Mouse (Mus musculus): ENCODE data around the gene Banf1.
A peak's percentile ranks its signal among the peaks of the same experiment; 100 is the strongest.
"Not testable (repeated sequence)": the region's sequence is repeated elsewhere in the genome, so short reads cannot be mapped to it uniquely, and the experiment has no call there.

Gene Banf1

GRCm38 (mm10) chr19:5367053-5367359, at the start of gene Banf1:
Banf1 (minus strand) TSS chr19:5367168.
- no peak for DNase-seq (ENCODE audit: low spot score in 2 of 2)

DNA sequence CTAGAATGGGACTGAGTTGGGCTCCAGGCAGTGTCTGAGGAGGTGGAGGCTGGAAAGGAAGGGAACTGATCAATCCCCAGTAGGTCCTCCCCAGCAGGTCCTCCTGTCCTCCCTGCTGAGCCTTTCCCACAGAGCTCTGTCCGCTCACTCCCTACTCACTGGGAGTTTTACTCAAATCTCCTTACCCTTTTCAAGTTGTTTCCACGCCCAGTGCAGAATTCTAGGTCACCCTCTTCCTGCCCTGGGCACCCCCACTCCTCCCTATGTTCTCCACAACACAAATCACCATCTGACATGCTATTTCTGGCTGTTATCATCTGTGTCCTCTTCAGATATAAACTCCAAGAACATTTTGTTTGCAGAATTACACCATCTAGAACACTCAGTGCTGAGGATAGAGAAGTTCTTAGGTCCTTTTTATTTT, 47.6 kb upstream of the Banf1 start:
- DNase-seq (ENCODE audit: low spot score in 2 of 2), result no peak

GRCm38 (mm10) chr19:5413840-5414239, 46.9 kb upstream of the Banf1 start:
- no peak for DNase-seq (ENCODE audit: low spot score in 2 of 2)

DNA sequence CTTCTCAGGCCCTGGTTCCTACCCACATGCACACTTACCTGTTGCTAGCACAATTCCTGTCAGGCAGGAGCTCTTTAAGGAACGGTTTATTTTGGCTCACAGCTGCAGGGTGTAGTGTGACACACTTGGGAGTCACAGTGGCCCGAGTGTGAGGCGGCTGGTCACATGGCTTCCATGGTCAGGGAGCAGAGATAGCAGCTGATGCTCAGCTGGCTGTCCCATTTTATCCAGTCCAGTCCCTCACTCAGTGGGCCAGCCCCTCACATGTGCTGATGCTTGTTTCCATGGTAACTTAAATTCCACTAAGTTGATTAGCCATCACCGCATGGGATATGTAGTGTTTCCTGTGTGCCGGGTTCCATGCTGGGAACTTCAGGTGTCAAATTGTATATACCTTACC, 45.0 kb upstream of the Banf1 start:
- no peak for DNase-seq (ENCODE audit: low spot score in 2 of 2)

DNA sequence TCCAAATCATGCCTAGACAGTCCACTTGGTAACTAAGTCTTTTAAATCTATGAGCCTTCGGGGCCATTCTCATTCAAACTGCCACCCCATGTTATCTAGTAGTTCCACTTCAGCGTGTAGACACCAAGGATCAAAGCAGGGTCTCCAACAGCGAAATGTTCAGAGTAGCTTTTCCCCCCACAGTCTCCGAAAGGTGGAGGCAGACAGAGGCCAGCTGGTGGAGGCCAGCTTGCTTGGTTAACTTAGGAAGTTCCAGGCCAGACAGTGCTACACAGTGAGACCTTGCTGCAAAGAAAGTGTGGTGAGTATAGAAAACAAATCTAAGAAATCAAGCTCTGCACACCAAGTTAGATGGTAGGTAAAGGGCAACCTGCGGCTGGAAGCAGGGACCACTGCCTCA, 43.7 kb upstream of the Banf1 start:
- DNase-seq (ENCODE audit: low spot score in 2 of 2), result no peak

DNA sequence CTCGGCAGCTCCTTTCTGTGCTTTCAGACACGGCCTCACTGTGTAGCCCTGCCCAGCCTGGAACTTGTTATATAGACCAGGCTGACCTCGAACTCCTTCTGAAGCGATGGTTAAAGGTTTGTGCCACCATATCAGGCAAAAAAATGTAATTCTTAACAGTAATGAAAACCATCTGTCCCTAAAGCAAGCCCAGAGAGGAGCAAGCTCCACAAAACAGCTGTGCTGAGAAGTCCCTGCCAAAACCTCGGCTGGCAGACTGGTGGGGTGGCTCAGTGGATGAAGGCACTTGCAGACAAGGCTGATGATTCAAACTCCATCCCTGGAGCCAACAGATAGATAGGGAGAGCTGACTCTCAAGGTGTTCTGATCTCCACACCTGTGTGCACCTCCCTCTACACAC, 42.1 kb upstream of the Banf1 start:
- DNase-seq (ENCODE audit: low spot score in 2 of 2), result no peak

DNA sequence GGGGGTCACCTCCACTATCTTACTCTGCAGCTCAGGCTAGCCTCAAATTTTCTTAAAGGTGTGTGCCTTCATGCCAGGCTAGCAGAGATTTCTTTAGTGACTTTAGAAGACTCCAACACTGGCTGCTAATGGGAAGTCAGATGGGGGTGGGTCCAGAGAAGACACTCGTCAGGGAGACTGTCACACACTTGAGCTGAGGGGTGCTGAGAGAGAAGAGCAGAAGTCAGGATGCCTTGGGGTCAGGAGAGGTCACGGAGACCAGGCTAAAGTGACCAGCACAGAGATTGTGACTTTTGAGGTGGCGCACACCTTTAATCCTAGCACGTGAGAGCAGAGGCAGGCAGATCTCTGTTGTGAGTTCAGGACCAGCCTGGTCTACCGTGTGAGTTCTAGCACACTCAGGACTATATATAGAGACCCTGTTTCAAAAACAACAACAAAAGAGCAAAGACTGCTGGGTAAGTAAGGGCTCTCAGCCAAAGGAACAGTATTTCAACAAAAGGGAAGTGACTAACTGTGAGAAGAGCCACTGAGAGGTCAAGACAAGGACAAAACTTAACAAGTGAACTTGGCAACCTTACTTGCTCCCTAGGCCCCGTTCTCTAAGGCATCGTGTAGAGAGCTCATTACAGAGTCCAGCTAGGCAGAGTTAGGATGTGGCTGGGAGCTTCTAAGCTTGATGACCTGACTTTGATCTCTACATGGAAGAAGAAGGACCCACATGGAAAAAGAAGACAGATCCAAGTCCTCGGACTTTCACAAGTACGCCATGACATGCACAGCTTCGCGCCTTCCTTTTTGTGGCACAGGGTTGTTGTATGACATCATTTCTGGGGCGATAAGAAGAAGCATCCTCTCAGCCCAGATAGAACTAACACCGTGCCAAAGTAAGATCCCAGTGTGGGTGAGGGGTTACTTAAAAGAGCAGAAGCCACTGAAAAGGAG, 41.4 kb upstream of the Banf1 start:
- no peak for DNase-seq (ENCODE audit: low spot score in 2 of 2)

- DNase-seq (ENCODE audit: low spot score in 2 of 2), result peak in 1 of 2 experiments; percentile 54
Measured at GRCm38 (mm10) chr19:5407133-5407532, 40.2 kb upstream of the Banf1 start.

DNA sequence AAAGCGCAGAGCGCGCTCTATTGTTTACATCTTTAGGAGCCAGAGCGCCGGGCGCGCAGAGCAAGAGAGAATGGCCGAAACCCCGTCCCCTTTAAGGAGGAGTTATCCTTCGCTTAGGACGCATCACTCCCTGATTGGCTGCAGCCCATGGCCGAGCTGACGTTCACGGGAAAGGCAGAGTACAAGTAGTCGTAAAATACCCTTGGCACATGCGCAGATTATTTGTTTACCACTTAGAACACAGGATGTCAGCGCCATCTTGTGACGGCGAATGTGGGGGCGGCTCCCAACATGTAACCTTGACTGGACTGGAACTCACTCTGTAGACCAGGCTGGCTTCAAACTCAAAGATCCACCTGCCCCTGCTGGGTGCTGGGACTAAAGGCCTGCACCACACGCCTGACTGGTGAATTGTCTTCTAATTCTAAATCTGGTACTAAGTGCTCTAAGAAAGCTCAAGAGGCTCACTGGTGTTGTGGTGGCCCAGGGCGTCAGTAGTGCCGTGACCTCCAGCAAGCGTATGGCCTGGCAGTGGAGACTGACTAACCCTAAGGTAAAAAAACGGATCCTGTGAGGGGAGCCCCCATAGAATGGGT, 39.7 kb upstream of the Banf1 start:
- DNase-seq (ENCODE audit: low spot score in 2 of 2), result peak in 1 of 2 experiments; percentile 60

DNA sequence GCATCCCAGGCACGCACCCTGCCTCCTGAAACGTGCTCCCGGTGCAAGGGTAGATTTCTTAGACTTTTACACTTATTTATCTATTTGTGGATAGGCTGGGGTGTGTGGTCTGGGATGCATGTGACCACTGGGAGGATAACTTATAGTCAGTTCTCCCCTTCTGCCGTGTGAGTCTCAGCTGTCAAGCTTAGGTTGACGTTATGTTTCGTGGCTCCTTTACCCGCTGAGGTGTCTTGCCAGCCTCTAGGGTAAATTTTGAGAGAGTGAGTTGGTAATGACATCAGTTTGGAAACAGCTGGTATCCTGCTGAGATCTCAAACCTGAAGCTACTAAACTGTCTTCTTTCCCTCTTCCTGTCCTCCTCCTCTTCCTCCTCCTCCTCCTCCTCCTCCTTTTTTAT, 39.0 kb upstream of the Banf1 start:
- no peak for DNase-seq (ENCODE audit: low spot score in 2 of 2)

DNA sequence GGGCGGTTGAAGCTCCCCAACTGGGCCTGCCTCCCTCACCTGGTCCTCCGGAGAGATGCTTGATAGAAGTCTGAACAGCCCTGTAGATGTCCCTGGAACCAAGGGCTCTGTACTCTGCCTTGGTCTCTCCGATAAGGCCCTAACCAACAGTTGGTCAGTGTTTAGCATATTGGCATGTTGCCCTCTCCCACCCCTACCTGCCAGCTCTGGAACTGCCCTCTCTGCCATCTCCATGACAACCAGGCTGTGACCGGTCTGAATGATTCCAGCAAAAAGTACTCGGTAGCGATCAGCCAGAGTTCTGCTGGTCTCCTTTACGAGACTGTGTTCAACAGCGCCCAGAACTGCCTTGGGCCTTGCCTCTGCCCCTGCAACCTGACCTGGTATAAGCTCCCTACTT, 35.3 kb upstream of the Banf1 start, which contains the start of gene Tsga10ip:
Gene Tsga10ip, minus strand, starts transcription at position 234 of the 400 bp plus-strand sequence.
- no peak for DNase-seq (ENCODE audit: low spot score in 2 of 2)

DNA sequence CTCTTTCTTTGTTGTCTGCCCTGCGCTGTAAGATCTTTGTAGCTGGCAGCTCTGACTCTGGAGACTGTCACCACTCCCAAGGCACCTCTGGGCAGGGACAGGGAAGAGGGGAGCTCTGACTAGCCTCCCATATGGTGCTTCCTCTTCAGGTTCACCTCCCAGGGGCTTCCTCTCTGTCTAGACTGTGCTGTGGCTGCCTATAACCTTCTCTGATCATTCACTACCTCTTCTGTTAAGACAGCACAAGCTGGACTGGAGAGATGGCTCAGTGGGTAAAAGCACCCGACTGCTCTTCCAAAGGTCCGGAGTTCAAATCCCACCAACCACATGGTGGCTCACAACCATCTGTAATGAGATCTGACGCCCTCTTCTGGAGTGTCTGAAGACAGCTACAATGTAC, 34.1 kb upstream of the Banf1 start:
- not testable (repeated sequence) for DNase-seq (ENCODE audit: low spot score in 2 of 2)

GRCm38 (mm10) chr19:5395371-5395770, 28.4 kb upstream of the Banf1 start:
- no peak for DNase-seq (ENCODE audit: low spot score in 2 of 2)

DNA sequence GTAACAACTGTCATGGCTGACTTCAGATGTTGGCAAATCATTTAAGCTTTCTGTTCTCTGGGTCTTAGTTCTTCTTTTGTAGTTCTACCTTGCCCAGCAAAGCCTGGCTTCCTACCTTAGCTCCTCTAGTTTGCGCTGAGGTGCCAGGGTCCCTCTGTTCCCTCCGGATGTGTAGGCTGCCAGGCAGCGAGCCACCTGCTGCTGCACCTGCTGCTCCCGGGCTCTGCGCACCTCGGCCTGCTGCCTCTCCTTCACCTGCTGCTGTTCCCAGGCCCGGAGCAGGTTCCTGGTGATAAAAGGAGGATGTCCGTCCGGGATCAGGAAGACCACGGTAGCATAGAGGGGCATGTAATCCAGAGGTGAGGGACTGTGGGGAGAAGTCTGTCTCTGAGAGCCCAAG, 27.2 kb upstream of the Banf1 start:
- no peak for DNase-seq (ENCODE audit: low spot score in 2 of 2)

DNA sequence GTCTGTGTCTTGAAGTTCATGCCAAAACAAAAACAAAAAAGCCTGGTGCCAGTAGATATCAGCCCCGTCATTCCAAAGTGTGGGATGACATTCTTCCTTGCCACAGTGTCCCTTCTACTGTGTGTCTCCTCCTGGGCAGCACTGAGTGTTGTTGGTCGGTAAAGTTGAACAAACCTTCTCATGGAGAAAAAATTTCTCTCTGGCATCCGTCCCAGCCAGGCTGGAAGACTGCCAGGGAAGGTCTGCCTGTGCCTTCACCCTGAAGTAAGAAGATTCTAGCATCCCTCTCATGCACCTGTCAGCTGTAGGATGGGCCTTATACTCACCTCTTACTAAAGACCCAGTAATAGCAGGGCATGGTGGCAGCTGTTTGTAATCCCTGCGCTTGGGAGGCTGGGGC, 25.9 kb upstream of the Banf1 start:
- no peak for DNase-seq (ENCODE audit: low spot score in 2 of 2)

DNA sequence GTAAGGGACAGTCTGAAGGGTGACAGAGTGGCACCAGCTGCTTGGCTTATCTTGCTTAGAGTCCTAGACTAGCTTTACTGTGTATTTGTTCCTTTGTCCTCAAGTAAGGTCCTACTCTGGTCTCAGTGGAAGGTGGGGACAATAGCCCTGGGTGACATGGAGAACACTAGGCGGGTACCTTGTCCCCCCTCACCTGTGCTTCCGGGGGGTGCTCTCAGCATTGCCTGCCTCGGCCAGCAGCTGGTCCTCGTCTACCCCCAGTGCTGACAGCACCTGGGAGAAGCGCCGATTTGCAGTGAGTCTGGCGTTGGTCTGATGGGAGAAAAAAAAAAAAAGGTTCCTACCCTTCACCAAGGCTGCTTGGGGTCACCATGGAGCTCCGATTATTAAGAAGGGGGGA, 23.4 kb upstream of the Banf1 start:
- no peak for DNase-seq (ENCODE audit: low spot score in 2 of 2)

- no peak for DNase-seq (ENCODE audit: low spot score in 2 of 2)
Measured at GRCm38 (mm10) chr19:5389647-5390046, 22.7 kb upstream of the Banf1 start.

- peak; percentile 94 to 95 for DNase-seq (ENCODE audit: low spot score in 2 of 2)
Measured at GRCm38 (mm10) chr19:5388588-5389242, 21.7 kb upstream of the Banf1 start, which contains the start of gene Sart1. Sart1 (minus strand) TSS chr19:5388703.

DNA sequence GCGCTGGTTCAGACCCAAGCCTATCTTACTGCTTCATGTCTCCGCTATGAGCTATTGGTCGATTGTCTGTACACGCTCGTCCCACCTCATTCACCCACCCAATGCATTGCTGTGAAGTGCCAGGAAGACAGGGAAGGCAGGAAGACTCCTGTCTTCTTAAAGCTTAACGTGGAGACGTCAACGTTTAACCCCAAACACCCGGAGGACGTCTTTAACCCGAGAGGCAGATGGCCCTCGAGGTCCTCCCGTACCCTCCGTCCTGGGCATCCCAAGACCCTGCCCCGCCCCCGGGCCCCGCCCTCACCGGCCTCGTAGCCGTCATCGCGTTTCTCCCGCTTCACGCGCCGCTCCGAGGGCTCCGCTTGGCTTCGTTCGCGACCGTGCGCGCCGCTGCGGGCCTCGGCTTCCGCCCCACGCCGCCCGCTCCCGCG, 21.1 kb upstream of the Banf1 start:
- DNase-seq (ENCODE audit: low spot score in 2 of 2), result peak in 1 of 2 experiments; percentile 14

- DNase-seq (ENCODE audit: low spot score in 2 of 2), result no peak
Measured at GRCm38 (mm10) chr19:5384715-5385114, 17.7 kb upstream of the Banf1 start.

DNA sequence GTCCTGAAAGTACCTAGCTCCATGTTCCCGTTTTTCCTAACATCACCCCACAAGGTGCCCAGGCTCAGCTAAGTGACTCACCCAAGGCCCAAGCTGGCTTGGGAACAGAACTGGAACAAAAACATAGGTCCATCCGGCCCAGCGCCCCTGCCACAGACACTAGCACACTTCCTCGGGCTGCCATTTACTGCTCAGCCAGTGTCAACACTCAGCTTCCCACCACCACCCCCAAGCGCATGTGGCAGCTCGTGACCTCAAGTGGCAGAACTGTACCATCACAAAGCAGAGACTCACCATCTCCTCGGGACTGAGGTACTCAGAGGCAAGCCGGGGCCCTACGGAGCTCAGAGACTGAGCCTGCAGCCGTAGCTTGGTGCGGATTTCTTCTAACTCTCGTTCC, 16.4 kb upstream of the Banf1 start:
- DNase-seq (ENCODE audit: low spot score in 2 of 2), result no peak

DNA sequence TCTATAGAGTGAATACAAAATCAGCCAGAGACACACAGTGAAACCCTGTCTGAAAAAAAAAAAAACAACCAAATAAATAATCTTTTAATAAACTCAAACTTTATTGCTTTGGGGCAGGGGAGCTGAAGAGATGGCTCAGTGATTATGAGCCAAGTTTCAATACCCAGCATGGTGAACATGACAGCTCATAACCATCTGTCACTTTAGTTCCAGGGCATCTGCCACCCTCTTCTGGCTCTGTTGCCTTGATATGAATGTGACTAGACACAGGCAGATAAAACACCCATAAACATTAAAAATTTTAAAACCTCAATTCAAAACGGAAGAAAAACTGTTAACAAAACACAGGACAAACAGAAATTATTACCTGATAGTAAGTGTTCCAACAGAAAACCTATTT, 10.5 kb upstream of the Banf1 start:
- DNase-seq (ENCODE audit: low spot score in 2 of 2), result no peak

DNA sequence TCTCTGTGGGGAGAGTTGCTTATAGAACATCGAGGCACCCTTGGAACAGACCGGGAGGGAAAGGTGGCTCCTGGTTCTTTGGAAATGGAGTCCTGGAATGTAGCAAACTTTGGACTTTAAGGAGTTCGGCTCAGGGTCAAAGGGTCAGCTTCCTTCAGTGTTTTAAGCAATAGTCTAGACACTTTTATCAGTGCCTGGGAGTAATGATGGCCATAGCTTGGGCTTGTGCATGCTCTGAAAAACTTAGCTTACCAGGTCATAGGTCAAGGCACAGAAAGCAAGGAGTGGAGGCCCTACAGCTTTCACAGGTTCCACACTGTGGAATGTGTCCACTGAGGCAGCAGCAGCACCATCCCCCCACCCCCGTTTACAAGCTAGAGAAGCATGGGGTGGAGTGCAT, 7.8 kb upstream of the Banf1 start:
- DNase-seq (ENCODE audit: low spot score in 2 of 2), result no peak

Data from frontal cortex, postnatal 36 days (tissue).